Mouse (Mus musculus): Measurements from ENCODE around the gene Fam160a1.

Gene Fam160a1

GRCm38 (mm10) chr3:85679312-85679933 lies 137.7 kb downstream of the Fam160a1 start:
- no peak for DNase-seq (ENCODE audit: extremely low spot score)

GRCm38 (mm10) chr3:85677952-85678351 lies 139.1 kb downstream of the Fam160a1 start:
- DNase-seq (ENCODE audit: extremely low spot score), result no peak

GRCm38 (mm10) chr3:85677133-85677532 lies 140.0 kb downstream of the Fam160a1 start:
- DNase-seq (ENCODE audit: extremely low spot score), result no peak

GRCm38 (mm10) chr3:85669844-85670243 lies 147.2 kb downstream of the Fam160a1 start:
- DNase-seq (ENCODE audit: extremely low spot score), result no peak

GRCm38 (mm10) chr3:85667683-85668082 lies 149.4 kb downstream of the Fam160a1 start:
- DNase-seq (ENCODE audit: extremely low spot score), result no peak

- DNase-seq (ENCODE audit: extremely low spot score), result no peak
Observed at GRCm38 (mm10) chr3:85666736-85667135, 150.4 kb downstream of the Fam160a1 start.

GRCm38 (mm10) chr3:85666166-85666565 lies 150.9 kb downstream of the Fam160a1 start:
- DNase-seq (ENCODE audit: extremely low spot score), result no peak

GRCm38 (mm10) chr3:85664591-85665171 lies 152.4 kb downstream of the Fam160a1 start:
- DNase-seq (ENCODE audit: extremely low spot score), result no peak

- no peak for DNase-seq (ENCODE audit: extremely low spot score)
Observed at GRCm38 (mm10) chr3:85663826-85664225, 153.3 kb downstream of the Fam160a1 start.

- DNase-seq (ENCODE audit: extremely low spot score), result no peak
Observed at GRCm38 (mm10) chr3:85661926-85662813, 154.9 kb downstream of the Fam160a1 start.

GRCm38 (mm10) chr3:85659681-85660080 lies 157.4 kb downstream of the Fam160a1 start:
- DNase-seq (ENCODE audit: extremely low spot score), result no peak

GRCm38 (mm10) chr3:85655538-85655937 lies 161.6 kb downstream of the Fam160a1 start:
- DNase-seq (ENCODE audit: extremely low spot score), result no peak

GRCm38 (mm10) chr3:85652727-85653665 lies 164.1 kb downstream of the Fam160a1 start:
- DNase-seq (ENCODE audit: extremely low spot score), result no peak

- no peak for DNase-seq (ENCODE audit: extremely low spot score)
Observed at GRCm38 (mm10) chr3:85649176-85649575, 167.9 kb downstream of the Fam160a1 start.

- no peak for DNase-seq (ENCODE audit: extremely low spot score)
Observed at GRCm38 (mm10) chr3:85645517-85646004, 171.5 kb downstream of the Fam160a1 start.

GRCm38 (mm10) chr3:85644814-85645213 lies 172.3 kb downstream of the Fam160a1 start:
- DNase-seq (ENCODE audit: extremely low spot score), result no peak

- DNase-seq (ENCODE audit: extremely low spot score), result no peak
Observed at GRCm38 (mm10) chr3:85641751-85642150, 175.3 kb downstream of the Fam160a1 start.

- DNase-seq (ENCODE audit: extremely low spot score), result no peak
Observed at GRCm38 (mm10) chr3:85636716-85637447, 180.2 kb downstream of the Fam160a1 start.

GRCm38 (mm10) chr3:85635591-85635990 lies 181.5 kb downstream of the Fam160a1 start:
- DNase-seq (ENCODE audit: extremely low spot score), result no peak

GRCm38 (mm10) chr3:85635126-85635419 lies 182.0 kb downstream of the Fam160a1 start:
- DNase-seq (ENCODE audit: extremely low spot score), result no peak

All from embryo, embryonic 9.5 days (tissue).